Mouse (Mus musculus) activated CD4-positive, CD25-positive, alpha-beta regulatory T cell, adult 9 weeks (primary cell): Measurements from ENCODE around the gene Gpr21. TPM values are rescaled to one million over a fixed set of nuclear protein-coding genes. Genes with fewer than 3 reads are reported as not detected.

ENCODE experiments used
- polyA plus RNA-seq: library from polyadenylated mRNA; unstranded; fragments of 100-300 nt; shearing (Covaris generic); gene quantifications from one replicate; pipeline ENCODE4 v1.2.1, GENCODE M21; 2017

Gpr21 gene
- polyA plus RNA-seq = 1.2 TPM

GRCm38 (mm10) chr2:37516030-37516710 lies at the start of gene Gpr21:
Gene Gpr21, plus strand, starts transcription at chr2:37516332.

Other genes with a start within 250 kb of the Gpr21 start
- not detected for gene Olfr368, start 189.8 kb upstream of the Gpr21 start, polyA plus RNA-seq
- 33.7 TPM for gene Pdcl, start 157.0 kb upstream of the Gpr21 start, polyA plus RNA-seq
- 25.0 TPM for gene Rc3h2, start 93.4 kb upstream of the Gpr21 start, polyA plus RNA-seq
- 6.4 TPM for gene Zbtb26, start 73.2 kb upstream of the Gpr21 start, polyA plus RNA-seq
- 7.4 TPM for gene Zbtb6, start 73.2 kb upstream of the Gpr21 start, polyA plus RNA-seq
- gene Rabgap1, start 73.1 kb upstream of the Gpr21 start, polyA plus RNA-seq = 73.0 TPM
- gene Strbp, start 187.5 kb downstream of the Gpr21 start, polyA plus RNA-seq = 6.4 TPM